In the genomic region with DNA sequence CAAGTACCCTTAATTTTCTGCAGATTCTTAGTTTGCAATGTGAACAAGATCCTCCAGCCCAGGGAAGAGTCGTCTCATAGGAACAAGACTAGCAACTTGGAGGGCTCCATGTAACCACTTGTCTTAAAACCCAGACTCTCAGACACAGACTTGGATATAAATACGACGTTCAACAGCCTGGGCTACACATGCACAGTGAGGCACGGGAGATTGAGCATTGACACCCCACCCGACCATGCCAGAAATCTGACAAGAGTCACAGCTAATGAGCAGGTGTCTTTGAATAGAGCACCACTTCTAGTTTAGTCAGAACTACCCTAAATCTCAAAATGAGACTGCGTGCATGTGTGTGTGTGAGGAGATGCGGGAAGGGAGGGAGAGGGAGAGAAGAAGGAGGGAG, we compare ENCODE assay signal across 19 mouse cellular contexts.
DNase-seq lines count a peak whose midpoint lies in the region; ATAC-seq and TF ChIP-seq lines count a peak whose summit lies in the region.
"Had no signal": no experiment of that assay in that cellular context is flagged by ENCODE, and none has a peak within 500 bp of the region (broad histone marks: within the 10 kb centered on the region; RNA-seq: fewer than 3 reads in every experiment).

No protein-coding gene starts in this region.

- no peaks in the 10 kb centered on the region for H3K27me3 ChIP-seq in midbrain, embryonic 15.5 days (replicated peaks)
- H3K27me3 ChIP-seq in midbrain, postnatal 0 days (ENCODE audit: insufficient read depth, low read length) = no peaks in the 10 kb centered on the region
- no peaks in the 10 kb centered on the region for H3K27me3 ChIP-seq in forebrain, embryonic 14.5 days (replicated peaks; ENCODE audit: control insufficient read depth, insufficient read depth, low read length)
- H3K27me3 ChIP-seq in forebrain, postnatal 0 days (ENCODE audit: insufficient read depth, low read length) = no peaks in the 10 kb centered on the region
- H3K27me3 ChIP-seq: CH12.LX; heart, embryonic 15.5 days; intestine, embryonic 15.5 days had no signal

- H3K4me2 ChIP-seq in midbrain, embryonic 15.5 days = no peak overlapping the region
- no peak overlapping the region for H3K4me2 ChIP-seq in midbrain, postnatal 0 days (ENCODE audit: low read depth, low read length, poor library complexity, severe bottlenecking)
- H3K4me2 ChIP-seq in forebrain, embryonic 14.5 days (ENCODE audit: low read length) = no peak overlapping the region
- no peak overlapping the region for H3K4me2 ChIP-seq in forebrain, postnatal 0 days (ENCODE audit: low read depth)
- H3K4me2 ChIP-seq: heart, embryonic 11.5 days; heart, embryonic 15.5 days; intestine, embryonic 15.5 days had no signal

- 60% methylated on average over 7 of the region's 7 CpGs for WGBS in midbrain, embryonic 15.5 days
- WGBS in midbrain, postnatal 0 days = 64% methylated on average over 7 of the region's 7 CpGs
- 24% methylated on average over 7 of the region's 7 CpGs for WGBS in forebrain, embryonic 14.5 days
- WGBS in forebrain, postnatal 0 days = 22% methylated on average over 7 of the region's 7 CpGs

- no peaks in the 10 kb centered on the region for H3K36me3 ChIP-seq in midbrain, embryonic 15.5 days (replicated peaks)
- H3K36me3 ChIP-seq in midbrain, postnatal 0 days (ENCODE audit: insufficient read depth, low read length) = no peaks in the 10 kb centered on the region
- no peaks in the 10 kb centered on the region for H3K36me3 ChIP-seq in forebrain, embryonic 14.5 days (ENCODE audit: control insufficient read depth, insufficient read depth, low read length)
- no peaks in the 10 kb centered on the region for H3K36me3 ChIP-seq in forebrain, postnatal 0 days (ENCODE audit: insufficient read depth)
- H3K36me3 ChIP-seq: heart, embryonic 15.5 days; intestine, embryonic 15.5 days had no signal

- H3K9ac ChIP-seq in midbrain, embryonic 15.5 days = no peak overlapping the region
- no peak overlapping the region for H3K9ac ChIP-seq in midbrain, postnatal 0 days (replicated peaks; ENCODE audit: low read length, poor library complexity, severe bottlenecking)
- no peak overlapping the region for H3K9ac ChIP-seq in forebrain, embryonic 14.5 days (ENCODE audit: low read length)
- no peak overlapping the region for H3K9ac ChIP-seq in forebrain, postnatal 0 days
- H3K9ac ChIP-seq: heart, embryonic 15.5 days; intestine, embryonic 15.5 days had no signal

- peak; percentile 35; the same call in 1 of the 2 replicates for ATAC-seq in frontal cortex, adult (ENCODE audit: low TSS enrichment)
- 0 out of 2 replicates have a peak, but pooled peaks have one; percentile 37 for ATAC-seq in midbrain, embryonic 15.5 days (replicated peaks)
- no peak for ATAC-seq in midbrain, postnatal 0 days (ENCODE audit: low FRiP score)
- ATAC-seq in forebrain, embryonic 14.5 days = peak; percentile 86
- peak; percentile 89 for ATAC-seq in forebrain, postnatal 0 days
- ATAC-seq in megakaryocyte-erythroid progenitor cell, adult 5-6 weeks (replicated peaks; ENCODE audit: low FRiP score, low TSS enrichment, poor library complexity, severe bottlenecking) = no peak
- ATAC-seq: intestine, embryonic 15.5 days had no signal

- no peak overlapping the region for H3K27ac ChIP-seq in midbrain, embryonic 15.5 days
- no peak overlapping the region for H3K27ac ChIP-seq in midbrain, postnatal 0 days (ENCODE audit: low read depth, low read length)
- H3K27ac ChIP-seq in forebrain, embryonic 14.5 days (ENCODE audit: low read depth, low read length) = peak overlapping the region; percentile 63; the same call in 1 of the 2 replicates
- H3K27ac ChIP-seq in forebrain, postnatal 0 days (ENCODE audit: low read depth, low read length) = peak overlapping the region; percentile 11
- H3K27ac ChIP-seq: embryonic facial prominence, embryonic 10.5 days; heart, embryonic 15.5 days; intestine, embryonic 15.5 days had no signal

- peaks cover 9% of the 10 kb centered on the region; the same call in 1 of the 2 replicates for H3K4me1 ChIP-seq in midbrain, embryonic 15.5 days
- no peaks in the 10 kb centered on the region for H3K4me1 ChIP-seq in midbrain, postnatal 0 days (ENCODE audit: insufficient read depth, low read length)
- peaks cover 16% of the 10 kb centered on the region for H3K4me1 ChIP-seq in forebrain, embryonic 14.5 days (ENCODE audit: control insufficient read depth, insufficient read depth, low read length)
- no peaks in the 10 kb centered on the region; the same call in 1 of the 2 replicates for H3K4me1 ChIP-seq in forebrain, postnatal 0 days (ENCODE audit: insufficient read depth)
- H3K4me1 ChIP-seq: heart, embryonic 15.5 days; intestine, embryonic 15.5 days had no signal

- no peaks in the 10 kb centered on the region for H3K9me3 ChIP-seq in midbrain, embryonic 15.5 days
- no peaks in the 10 kb centered on the region for H3K9me3 ChIP-seq in midbrain, postnatal 0 days (ENCODE audit: low read length)
- H3K9me3 ChIP-seq in forebrain, embryonic 14.5 days (replicated peaks; ENCODE audit: control insufficient read depth, low read length) = no peaks in the 10 kb centered on the region
- no peaks in the 10 kb centered on the region for H3K9me3 ChIP-seq in forebrain, postnatal 0 days (ENCODE audit: low read length)
- H3K9me3 ChIP-seq: embryonic facial prominence, embryonic 10.5 days; heart, embryonic 15.5 days; intestine, embryonic 15.5 days had no signal

- no peak overlapping the region for H3K4me3 ChIP-seq in midbrain, embryonic 15.5 days
- H3K4me3 ChIP-seq in midbrain, postnatal 0 days (ENCODE audit: low read depth, low read length) = no peak overlapping the region
- no peak overlapping the region for H3K4me3 ChIP-seq in forebrain, embryonic 14.5 days (ENCODE audit: low read depth, low read length)
- H3K4me3 ChIP-seq in forebrain, postnatal 0 days (ENCODE audit: low read depth, low read length) = no peak overlapping the region
- H3K4me3 ChIP-seq: embryonic facial prominence, embryonic 10.5 days; heart, embryonic 15.5 days; intestine, embryonic 15.5 days had no signal

- TF ChIP-seq CTCF in midbrain, postnatal 0 days (IDR thresholded peaks at IDR 0.05) = no peak
- no peak for TF ChIP-seq CTCF in forebrain, postnatal 0 days (IDR thresholded peaks at IDR 0.05; ENCODE audit: low read depth)

- no peak for DNase-seq in frontal cortex, adult 2 months (ENCODE audit: extremely low spot score in 1 of 2, low spot score in 1 of 2)
- DNase-seq in midbrain, postnatal 0 days (ENCODE audit: low spot score) = no peak
- DNase-seq in forebrain, embryonic 14.5 days (ENCODE audit: low spot score) = peak; percentile 80
- DNase-seq in forebrain, postnatal 0 days = peak; percentile 65
- DNase-seq: adrenal gland, adult 2 months; adrenal gland, postnatal 25 days; cerebellum, adult 2 months; cerebellum, postnatal 10 days; gastrocnemius, postnatal 36 days; heart, adult 18-20 months; kidney, adult 18-20 months had no signal

Comparison
In these comparisons a context has a peak if more than half of its experiments do, and no peak if none do; other contexts are left out.
1. ATAC-seq: peak in frontal cortex, adult (single experiment), midbrain, embryonic 15.5 days (single experiment), forebrain, embryonic 14.5 days (single experiment) and forebrain, postnatal 0 days (single experiment); none in midbrain, postnatal 0 days (single experiment) and megakaryocyte-erythroid progenitor cell, adult 5-6 weeks (single experiment).
2. DNase-seq: peak in forebrain, embryonic 14.5 days (single experiment) and forebrain, postnatal 0 days (single experiment); none in frontal cortex, adult 2 months (0 of 2) and midbrain, postnatal 0 days (single experiment).
3. H3K27ac ChIP-seq: peak in forebrain, embryonic 14.5 days (single experiment) and forebrain, postnatal 0 days (single experiment); none in midbrain, embryonic 15.5 days (single experiment) and midbrain, postnatal 0 days (single experiment).